Mouse (Mus musculus): Measurements from ENCODE around the gene Pex12. TPM values are rescaled to one million over a fixed set of nuclear protein-coding genes. Genes with fewer than 3 reads are reported as not detected.

Pex12 gene
- polyA plus RNA-seq, 1 experiment, result 12.2 TPM

DNA sequence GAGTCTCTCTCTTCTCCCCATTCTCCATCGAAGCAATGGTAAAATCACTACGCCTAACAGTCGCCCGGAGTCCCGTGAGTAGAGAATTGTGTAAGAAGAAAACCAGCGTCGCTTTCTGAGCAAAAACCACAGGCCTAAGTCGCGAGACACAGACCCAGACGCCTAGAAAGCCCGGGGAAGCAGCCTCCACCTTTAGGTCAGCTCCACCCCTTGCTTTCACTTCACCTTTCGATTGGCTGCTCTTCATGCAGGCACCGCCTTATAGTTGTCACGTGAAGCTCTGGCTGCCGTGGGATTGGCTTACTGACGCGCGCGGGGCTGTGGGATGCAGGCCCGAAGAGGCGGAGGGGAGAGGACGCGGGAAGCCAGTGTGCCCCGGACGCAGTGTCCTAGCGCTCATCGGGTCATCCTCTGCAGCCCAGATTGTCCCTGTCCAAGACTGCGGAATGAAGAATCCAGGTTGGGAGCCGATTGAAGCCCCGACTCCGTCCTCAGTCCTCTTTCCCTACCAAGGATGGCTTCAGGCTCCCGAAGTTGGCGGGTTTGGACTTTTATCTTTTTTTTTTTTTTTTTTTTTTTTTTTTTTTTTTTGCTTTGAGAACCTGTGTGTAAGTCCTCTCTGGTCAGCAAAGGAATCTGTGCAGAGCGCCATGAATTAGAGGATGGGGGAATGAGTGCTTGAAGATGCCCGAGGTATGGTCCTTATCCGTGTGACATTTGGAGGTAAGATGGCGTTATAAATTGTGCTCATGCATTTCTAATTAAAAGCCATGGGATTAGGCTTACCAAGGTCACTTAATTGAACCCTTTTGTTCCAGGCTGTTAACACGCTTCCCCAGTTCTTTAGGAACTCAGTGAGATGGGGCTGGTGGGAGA lies 10.8 kb downstream of the Pex12 start:
- H3K4me3 ChIP-seq (ENCODE audit: insufficient read depth, low read length), result peak overlapping the region; percentile 72
- TF ChIP-seq CTCF (IDR thresholded peaks at IDR 0.05; ENCODE audit: low read depth, low read length) (no peak), POLR2A (IDR thresholded peaks at IDR 0.05; ENCODE audit: borderline replicate concordance, low read depth, low read length) (peak; percentile 77; the same call in 1 of the 2 replicates)
- H3K4me1 ChIP-seq (ENCODE audit: control insufficient read depth, insufficient read depth, low read length), result peaks cover 18% of the 10 kb centered on the region
- H3K27ac ChIP-seq (ENCODE audit: insufficient read depth, low read depth, low read length), result peak overlapping the region; percentile 73

GRCm38 (mm10) chr11:83289633-83290032 lies 12.8 kb downstream of the Pex12 start:
- H3K4me3 ChIP-seq (ENCODE audit: insufficient read depth, low read length), result no peak overlapping the region

DNA sequence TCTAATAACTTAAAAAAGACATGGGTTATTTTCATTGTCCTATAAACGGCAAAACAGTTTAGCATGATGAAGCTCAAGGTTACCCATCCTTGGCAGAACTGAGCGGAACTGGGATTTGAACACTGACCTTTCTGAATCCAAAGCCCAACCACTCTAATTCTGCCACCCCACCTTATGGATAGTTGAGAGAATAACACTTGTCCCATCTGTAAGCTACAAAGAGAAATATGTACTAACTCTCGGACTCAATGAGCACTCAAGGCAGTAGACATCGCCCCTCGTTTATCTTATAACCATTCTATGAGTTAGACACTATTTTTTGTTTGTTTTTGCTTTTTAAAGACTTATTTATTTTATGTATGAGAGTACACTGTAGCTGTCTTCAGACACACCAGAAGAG lies 13.3 kb downstream of the Pex12 start:
- H3K4me3 ChIP-seq (ENCODE audit: insufficient read depth, low read length), result no peak overlapping the region
- TF ChIP-seq CTCF (IDR thresholded peaks at IDR 0.05; ENCODE audit: low read depth, low read length), result no peak
- no peak for TF ChIP-seq POLR2A (IDR thresholded peaks at IDR 0.05; ENCODE audit: borderline replicate concordance, low read depth, low read length)
- H3K4me1 ChIP-seq (ENCODE audit: control insufficient read depth, insufficient read depth, low read length), result peaks cover 18% of the 10 kb centered on the region
- H3K27ac ChIP-seq (ENCODE audit: insufficient read depth, low read depth, low read length), result no peak overlapping the region

More at GRCm38 (mm10) chr11:83289633-83290032, 12.8 kb downstream of the Pex12 start:
- TF ChIP-seq CTCF (IDR thresholded peaks at IDR 0.05; ENCODE audit: low read depth, low read length) (no peak), POLR2A (IDR thresholded peaks at IDR 0.05; ENCODE audit: borderline replicate concordance, low read depth, low read length) (no peak)
- Histone ChIP-seq H3K27ac (ENCODE audit: insufficient read depth, low read depth, low read length) (no peak overlapping the region), H3K4me1 (ENCODE audit: control insufficient read depth, insufficient read depth, low read length) (peaks cover 18% of the 10 kb centered on the region)

DNA sequence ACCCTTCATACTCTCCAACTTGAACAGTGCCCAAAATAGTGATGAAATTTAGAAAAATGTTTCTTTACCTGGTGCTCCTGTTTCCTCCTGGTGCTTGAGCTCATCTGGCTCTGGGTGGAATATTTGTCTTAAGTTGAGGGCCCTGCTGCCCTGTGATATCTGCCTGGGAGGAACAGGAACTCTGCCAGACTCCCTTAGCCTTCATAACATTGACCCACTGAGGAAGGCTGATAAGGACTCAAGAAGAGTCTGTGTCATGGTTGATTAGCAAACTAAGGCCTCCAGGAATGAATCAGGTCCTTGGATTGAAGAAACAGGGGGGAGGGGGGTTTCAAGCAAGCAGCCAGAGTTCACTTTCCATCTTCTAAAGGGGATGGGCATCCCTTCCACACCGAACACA lies 15.8 kb downstream of the Pex12 start, which contains the start of gene Slfn14:
Gene Slfn14, minus strand, starts transcription at position 161 of the 400 bp plus-strand sequence.
- Histone ChIP-seq H3K27ac (ENCODE audit: insufficient read depth, low read depth, low read length) (no peak within 1 kb of the TSS), H3K4me1 (ENCODE audit: control insufficient read depth, insufficient read depth, low read length) (peaks cover 16% of the 10 kb centered on the region), H3K4me3 (ENCODE audit: insufficient read depth, low read length) (no peak within 1 kb of the TSS)
- no peak for TF ChIP-seq CTCF (IDR thresholded peaks at IDR 0.05; ENCODE audit: low read depth, low read length)
- TF ChIP-seq POLR2A (IDR thresholded peaks at IDR 0.05; ENCODE audit: borderline replicate concordance, low read depth, low read length), result no peak

DNA sequence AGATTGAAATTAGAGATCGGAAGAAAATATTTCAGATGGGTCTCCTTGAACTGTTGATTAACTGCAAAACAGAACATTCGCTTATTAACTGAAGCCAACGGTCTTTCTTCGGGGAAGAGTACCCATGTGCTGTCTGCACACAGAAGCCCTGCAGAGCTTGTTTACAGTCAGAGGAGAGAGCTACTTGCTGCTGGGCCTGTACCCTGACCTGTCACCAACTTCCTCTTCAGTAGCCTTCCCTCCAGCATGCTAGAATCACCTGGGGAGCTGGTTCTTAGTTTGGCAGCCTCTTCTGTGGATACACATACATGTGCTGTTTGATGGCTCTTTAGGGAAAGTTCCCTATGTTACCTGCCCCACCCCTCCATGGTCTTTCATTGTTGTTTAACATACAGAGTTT lies 16.8 kb downstream of the Pex12 start:
- no peak for TF ChIP-seq POLR2A (IDR thresholded peaks at IDR 0.05; ENCODE audit: borderline replicate concordance, low read depth, low read length)
- no peak overlapping the region for H3K4me3 ChIP-seq (ENCODE audit: insufficient read depth, low read length)
- no peak overlapping the region for H3K27ac ChIP-seq (ENCODE audit: insufficient read depth, low read depth, low read length)
- peaks cover 16% of the 10 kb centered on the region for H3K4me1 ChIP-seq (ENCODE audit: control insufficient read depth, insufficient read depth, low read length)

DNA sequence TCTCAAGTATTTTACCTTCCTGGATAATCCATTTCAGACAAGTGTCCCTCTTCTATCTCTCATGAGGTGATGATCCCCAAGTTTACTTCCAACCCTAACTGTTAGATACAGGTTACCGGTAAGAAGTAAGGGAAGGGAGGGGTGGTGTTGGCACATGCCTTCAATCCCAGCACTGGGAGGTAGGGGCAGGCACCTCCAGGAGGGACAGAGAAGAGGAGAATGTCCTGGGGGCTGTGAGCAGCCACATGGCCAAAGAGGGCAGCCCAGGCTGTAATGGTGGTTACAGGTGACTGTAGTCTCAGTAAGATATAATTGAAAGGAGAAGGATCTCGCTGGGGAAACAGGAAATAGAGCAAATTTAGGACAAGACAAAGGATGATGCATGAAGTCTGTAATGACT lies 20.3 kb downstream of the Pex12 start:
- H3K4me1 ChIP-seq (ENCODE audit: control insufficient read depth, insufficient read depth, low read length), result peaks cover 5% of the 10 kb centered on the region; the same call in 1 of the 2 replicates

DNA sequence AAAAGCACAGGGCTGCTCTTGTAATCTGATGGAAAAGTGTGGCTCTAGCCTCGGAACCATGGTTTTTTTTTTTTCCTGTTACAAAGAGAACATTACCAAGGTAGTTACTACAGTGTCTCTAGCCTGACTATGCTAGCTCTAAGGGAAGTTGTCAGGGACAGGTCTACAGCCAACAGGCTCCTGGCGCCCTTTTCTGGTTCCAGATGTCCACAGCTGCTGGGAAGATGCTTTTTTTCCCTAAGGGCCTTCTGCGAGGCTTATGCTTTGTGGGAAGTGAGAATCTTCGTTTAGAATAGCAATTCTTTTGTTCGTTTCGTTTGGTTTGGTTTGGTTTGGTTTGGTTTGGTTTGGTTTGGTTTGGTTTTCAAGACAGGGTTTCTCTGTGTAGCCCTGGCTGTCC lies 22.7 kb downstream of the Pex12 start:
- Histone ChIP-seq H3K27ac (ENCODE audit: insufficient read depth, low read depth, low read length) (no peak overlapping the region), H3K4me1 (ENCODE audit: control insufficient read depth, insufficient read depth, low read length) (peaks cover 5% of the 10 kb centered on the region; the same call in 1 of the 2 replicates), H3K4me3 (ENCODE audit: insufficient read depth, low read length) (no peak overlapping the region)
- no peak for TF ChIP-seq POLR2A (IDR thresholded peaks at IDR 0.05; ENCODE audit: borderline replicate concordance, low read depth, low read length)

More for the DNA sequence above, 20.3 kb downstream of the Pex12 start:
- Histone ChIP-seq H3K27ac (ENCODE audit: insufficient read depth, low read depth, low read length) (no peak overlapping the region), H3K4me3 (ENCODE audit: insufficient read depth, low read length) (no peak overlapping the region)
- TF ChIP-seq CTCF (IDR thresholded peaks at IDR 0.05; ENCODE audit: low read depth, low read length), result no peak

- TF ChIP-seq CTCF (IDR thresholded peaks at IDR 0.05; ENCODE audit: low read depth, low read length), result no peak
- TF ChIP-seq POLR2A (IDR thresholded peaks at IDR 0.05; ENCODE audit: borderline replicate concordance, low read depth, low read length), result no peak
- Histone ChIP-seq H3K27ac (ENCODE audit: insufficient read depth, low read depth, low read length) (no peak overlapping the region), H3K4me1 (ENCODE audit: control insufficient read depth, insufficient read depth, low read length) (peaks cover 5% of the 10 kb centered on the region; the same call in 1 of the 2 replicates), H3K4me3 (ENCODE audit: insufficient read depth, low read length) (no peak overlapping the region)
Observed at GRCm38 (mm10) chr11:83279024-83279423, 23.4 kb downstream of the Pex12 start.

GRCm38 (mm10) chr11:83276251-83276650 lies 26.1 kb downstream of the Pex12 start:
- no peak for TF ChIP-seq CTCF (IDR thresholded peaks at IDR 0.05; ENCODE audit: low read depth, low read length)
- no peak for TF ChIP-seq POLR2A (IDR thresholded peaks at IDR 0.05; ENCODE audit: borderline replicate concordance, low read depth, low read length)
- no peak overlapping the region for H3K27ac ChIP-seq (ENCODE audit: insufficient read depth, low read depth, low read length)
- no peak overlapping the region for H3K4me3 ChIP-seq (ENCODE audit: insufficient read depth, low read length)

More at GRCm38 (mm10) chr11:83276251-83276650, 26.1 kb downstream of the Pex12 start:
- no peaks in the 10 kb centered on the region for H3K4me1 ChIP-seq (ENCODE audit: control insufficient read depth, insufficient read depth, low read length)

Data from bone marrow macrophage, adult 2 months (primary cell).